Mouse (Mus musculus) midbrain, embryonic 14.5 days (tissue): ENCODE data around the gene Mfn2. TPM values are rescaled to one million over a fixed set of nuclear protein-coding genes. Genes with fewer than 3 reads are reported as not detected.
A peak's percentile ranks its signal among the peaks of the same experiment; 100 is the strongest.
"Not testable (repeated sequence)": the region's sequence is repeated elsewhere in the genome, so short reads cannot be mapped to it uniquely, and the experiment has no call there.

Source experiments
- ATAC-seq: fragments of 200-750 bp; cut with Nextera tagmentation; 2 replicates; pipeline ENCODE4 v1.8.0; 2017; ENCODE audit warnings: moderate number of reproducible peaks, moderate library complexity; ENCODE audit not compliant: low FRiP score, low TSS enrichment
- DNase-seq: peaks from one replicate; pipeline ENCODE4 v3.0.0-alpha.2; 2015
- H3K27ac ChIP-seq: fragments of 300-500 bp; sonication (generic); replicated peaks from 2 replicates; pipeline ENCODE4 v1.5.1; 2014; ENCODE audit warnings: mild to moderate bottlenecking, low read depth, low read length, moderate library complexity
- H3K27me3 ChIP-seq: fragments of 300-500 bp; sonication (generic); 2 replicates; pipeline ENCODE4 v1.6.1; 2014; ENCODE audit warnings: low read length, control low read depth, mixed read lengths; ENCODE audit not compliant: control insufficient read depth, insufficient read depth
- H3K36me3 ChIP-seq: fragments of 300-500 bp; sonication (generic); 2 replicates; pipeline ENCODE4 v1.6.1; 2014; ENCODE audit warnings: low read length, control low read depth; ENCODE audit not compliant: control insufficient read depth, insufficient read depth
- H3K4me1 ChIP-seq: fragments of 300-500 bp; sonication (generic); 2 replicates; pipeline ENCODE4 v1.6.1; 2014; ENCODE audit warnings: mild to moderate bottlenecking, antibody characterized with exemption, low read length, control low read depth; ENCODE audit not compliant: control insufficient read depth, insufficient read depth
- H3K4me2 ChIP-seq: fragments of 300-500 bp; sonication (generic); 2 replicates; pipeline ENCODE4 v1.6.1; 2014; ENCODE audit warnings: mild to moderate bottlenecking, low read length, moderate library complexity
- H3K4me3 ChIP-seq: fragments of 300-500 bp; sonication (generic); replicated peaks from 2 replicates; pipeline ENCODE4 v1.5.1; 2014; ENCODE audit warnings: low read depth, low read length
- H3K9ac ChIP-seq: fragments of 300-500 bp; sonication (generic); replicated peaks from 2 replicates; pipeline ENCODE4 v1.6.1; 2014; ENCODE audit warnings: mild to moderate bottlenecking, low read length, moderate library complexity
- H3K9me3 ChIP-seq: fragments of 300-500 bp; sonication (generic); 2 replicates; pipeline ENCODE4 v1.6.1; 2016; ENCODE audit warnings: low read length, control low read depth, mixed read lengths; ENCODE audit not compliant: control insufficient read depth
- WGBS: fragments of 180-500 bp; shearing (Covaris S2); extraction: QIAGEN DNeasy Blood & Tissue Kit; methylation state at CpG from one replicate; pipeline ENCODE4 v1.1.7; 2014; 5-methylcytosine and 5-hydroxymethylcytosine counted together
- polyA plus RNA-seq: library from polyadenylated mRNA; unstranded; fragments of >200 nt; fragmentation: Nextera tagmentation; extraction: Ambion mirVana; gene quantifications from 2 replicates; pipeline ENCODE4 v1.2.1, GENCODE M21; 2014

The Mfn2 gene
- polyA plus RNA-seq, 1 experiment from 2014 or later, result 77.2 TPM

- ATAC-seq (peak; percentile 98), DNase-seq (peak; percentile 97)
- H3K27me3 ChIP-seq, result no peaks in the 10 kb centered on the region
- H3K4me2 ChIP-seq, result peak within 1 kb of the TSS; percentile 84
- H3K9ac ChIP-seq, result peak within 1 kb of the TSS; percentile 77
- peak within 1 kb of the TSS; percentile 74 for H3K27ac ChIP-seq
- WGBS, result under 1% methylated on average over 30 of the region's 30 CpGs
- H3K36me3 ChIP-seq, result peaks cover 30% of the 10 kb centered on the region
- peak within 1 kb of the TSS; percentile 78 for H3K4me3 ChIP-seq
- H3K9me3 ChIP-seq, result no peaks in the 10 kb centered on the region
- H3K4me1 ChIP-seq, result peaks cover 18% of the 10 kb centered on the region
Observed at GRCm38 (mm10) chr4:147868450-147869031, 36.0 kb downstream of the Mfn2 start, which contains the start of the genes Miip and Fv1. Gene Miip, minus strand, starts transcription at chr4:147868816. Gene Fv1, plus strand, starts transcription at chr4:147868979.

GRCm38 (mm10) chr4:147867563-147868449, 36.7 kb downstream of the Mfn2 start:
- Histone ChIP-seq H3K27me3 (no peaks in the 10 kb centered on the region), H3K4me3 (peak overlapping the region; percentile 78), H3K36me3 (peaks cover 30% of the 10 kb centered on the region), H3K4me1 (peaks cover 18% of the 10 kb centered on the region), H3K27ac (peak overlapping the region; percentile 74), H3K9ac (peak overlapping the region; percentile 77), H3K4me2 (peak overlapping the region; percentile 84), H3K9me3 (no peaks in the 10 kb centered on the region)
- DNase-seq (no peak), ATAC-seq (no peak)
- 9% methylated on average over 22 of the region's 22 CpGs for WGBS

- H3K9ac ChIP-seq, ATAC-seq, H3K27me3 ChIP-seq, H3K27ac ChIP-seq, H3K9me3 ChIP-seq, H3K4me3 ChIP-seq, DNase-seq, H3K4me2 ChIP-seq: not testable (repeated sequence)
- Histone ChIP-seq H3K4me1 (peaks cover 18% of the 10 kb centered on the region), H3K36me3 (peaks cover 34% of the 10 kb centered on the region)
- WGBS, result 62% methylated on average over 3 of the region's 3 CpGs
Observed at GRCm38 (mm10) chr4:147866793-147867192, 37.7 kb downstream of the Mfn2 start.

- 98% methylated on average over 9 of the region's 9 CpGs for WGBS
- no peak overlapping the region for H3K4me2 ChIP-seq
- H3K4me1 ChIP-seq, result peaks cover 18% of the 10 kb centered on the region
- no peaks in the 10 kb centered on the region for H3K27me3 ChIP-seq
- no peaks in the 10 kb centered on the region for H3K9me3 ChIP-seq
- no peak for ATAC-seq
- peaks cover 39% of the 10 kb centered on the region for H3K36me3 ChIP-seq
- no peak overlapping the region for H3K4me3 ChIP-seq
- DNase-seq, result no peak
- H3K9ac ChIP-seq, result no peak overlapping the region
- no peak overlapping the region for H3K27ac ChIP-seq
Observed at GRCm38 (mm10) chr4:147866056-147866455, 38.4 kb downstream of the Mfn2 start.

GRCm38 (mm10) chr4:147865651-147866050, 38.9 kb downstream of the Mfn2 start:
- H3K27me3 ChIP-seq, result no peaks in the 10 kb centered on the region
- H3K9ac ChIP-seq, result no peak overlapping the region
- peaks cover 18% of the 10 kb centered on the region for H3K4me1 ChIP-seq
- 95% methylated on average over 6 of the region's 6 CpGs for WGBS
- no peak overlapping the region for H3K27ac ChIP-seq
- no peak for ATAC-seq
- peaks cover 42% of the 10 kb centered on the region for H3K36me3 ChIP-seq
- no peaks in the 10 kb centered on the region for H3K9me3 ChIP-seq
- H3K4me3 ChIP-seq, result no peak overlapping the region
- H3K4me2 ChIP-seq, result no peak overlapping the region
- DNase-seq, result no peak

- WGBS, result 91% methylated on average over 3 of the region's 3 CpGs
- no peaks in the 10 kb centered on the region for H3K27me3 ChIP-seq
- no peak overlapping the region for H3K4me2 ChIP-seq
- no peaks in the 10 kb centered on the region for H3K9me3 ChIP-seq
- no peak overlapping the region for H3K9ac ChIP-seq
- H3K36me3 ChIP-seq, result peaks cover 43% of the 10 kb centered on the region
- no peak overlapping the region for H3K27ac ChIP-seq
- DNase-seq (no peak), ATAC-seq (no peak)
- no peaks in the 10 kb centered on the region for H3K4me1 ChIP-seq
- H3K4me3 ChIP-seq, result no peak overlapping the region
Observed at GRCm38 (mm10) chr4:147862051-147862450, 42.5 kb downstream of the Mfn2 start.

- Histone ChIP-seq H3K27me3 (no peaks in the 10 kb centered on the region), H3K4me1 (peaks cover 11% of the 10 kb centered on the region; the same call in 1 of the 2 replicates), H3K36me3 (no peaks in the 10 kb centered on the region), H3K27ac (no peak overlapping the region), H3K9ac (no peak overlapping the region), H3K4me3 (no peak overlapping the region), H3K4me2 (no peak overlapping the region), H3K9me3 (no peaks in the 10 kb centered on the region)
- WGBS, result 82% methylated on average over 2 of the region's 2 CpGs
- DNase-seq, result no peak
- ATAC-seq, result no peak
Observed at GRCm38 (mm10) chr4:147850776-147851175, 53.7 kb downstream of the Mfn2 start.

- WGBS, result 6% methylated on average over 4 of the region's 4 CpGs
- peak overlapping the region; percentile 73 for H3K4me3 ChIP-seq
- 0 out of 2 replicates have a peak, but pooled peaks cover 4% of the 10 kb centered on the region for H3K9me3 ChIP-seq
- no peak overlapping the region for H3K27ac ChIP-seq
- peaks cover 4% of the 10 kb centered on the region; the same call in 1 of the 2 replicates for H3K36me3 ChIP-seq
- DNase-seq, result no peak
- peak overlapping the region; percentile 47 for H3K9ac ChIP-seq
- H3K4me1 ChIP-seq, result peaks cover 11% of the 10 kb centered on the region; the same call in 1 of the 2 replicates
- ATAC-seq, result peak; percentile 79
- no peaks in the 10 kb centered on the region for H3K27me3 ChIP-seq
- H3K4me2 ChIP-seq, result peak overlapping the region; percentile 57
Observed at GRCm38 (mm10) chr4:147848584-147848991, 55.9 kb downstream of the Mfn2 start.
